Mouse (Mus musculus): ENCODE results near the gene Homer3. TPM values are rescaled to one million over a fixed set of nuclear protein-coding genes. Genes with fewer than 3 reads are reported as not detected.

The Homer3 gene
- total RNA-seq (2023): 6.5 TPM

DNA sequence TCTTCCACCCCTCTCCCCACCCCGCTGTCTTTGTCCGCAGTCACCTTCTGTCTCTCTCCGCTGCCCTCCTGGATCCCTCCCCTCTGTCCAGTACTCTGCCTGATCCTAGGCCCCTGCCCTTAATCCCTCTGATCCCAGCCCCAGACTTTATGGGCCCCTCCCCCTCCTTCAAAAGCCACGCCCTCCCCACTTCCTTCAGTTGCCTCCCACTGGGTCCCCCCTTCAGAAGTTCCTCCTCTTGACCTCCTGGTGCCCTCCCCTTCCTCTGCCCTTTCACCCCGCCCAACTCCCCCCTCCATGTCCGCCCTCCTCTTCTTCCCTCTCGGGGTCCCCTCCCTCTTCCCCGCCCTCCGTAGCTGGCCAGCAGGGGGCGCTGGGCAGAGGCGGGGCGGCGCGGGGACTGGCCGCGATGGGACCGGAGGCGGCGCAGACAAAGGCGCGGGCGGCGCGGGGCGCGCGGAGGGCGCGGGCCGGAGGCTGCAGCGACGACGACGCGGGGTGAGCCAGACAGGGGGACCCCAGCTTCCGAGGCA lies at the start of gene Homer3:
TSS of gene Homer3 (plus strand) at position 225 of the 533 bp plus-strand sequence.

GRCm38 (mm10) chr8:70234080-70234780 lies 48.4 kb upstream of the Homer3 start, which contains the start of the genes Sugp2 and Armc6:
Gene Sugp2 (plus strand): TSS chr8:70234226.
Gene Armc6 (minus strand): TSS chr8:70234466.

GRCm38 (mm10) chr8:70302358-70302890 lies 19.8 kb downstream of the Homer3 start, which contains the start of the genes Ddx49 and Cope:
Gene Ddx49 (minus strand): TSS chr8:70302489.
Gene Cope (plus strand): TSS chr8:70302518.

GRCm38 (mm10) chr8:70315624-70316510 lies 33.2 kb downstream of the Homer3 start, which contains the start of gene Cers1:
Gene Cers1 (plus strand): TSS chr8:70315775.

DNA sequence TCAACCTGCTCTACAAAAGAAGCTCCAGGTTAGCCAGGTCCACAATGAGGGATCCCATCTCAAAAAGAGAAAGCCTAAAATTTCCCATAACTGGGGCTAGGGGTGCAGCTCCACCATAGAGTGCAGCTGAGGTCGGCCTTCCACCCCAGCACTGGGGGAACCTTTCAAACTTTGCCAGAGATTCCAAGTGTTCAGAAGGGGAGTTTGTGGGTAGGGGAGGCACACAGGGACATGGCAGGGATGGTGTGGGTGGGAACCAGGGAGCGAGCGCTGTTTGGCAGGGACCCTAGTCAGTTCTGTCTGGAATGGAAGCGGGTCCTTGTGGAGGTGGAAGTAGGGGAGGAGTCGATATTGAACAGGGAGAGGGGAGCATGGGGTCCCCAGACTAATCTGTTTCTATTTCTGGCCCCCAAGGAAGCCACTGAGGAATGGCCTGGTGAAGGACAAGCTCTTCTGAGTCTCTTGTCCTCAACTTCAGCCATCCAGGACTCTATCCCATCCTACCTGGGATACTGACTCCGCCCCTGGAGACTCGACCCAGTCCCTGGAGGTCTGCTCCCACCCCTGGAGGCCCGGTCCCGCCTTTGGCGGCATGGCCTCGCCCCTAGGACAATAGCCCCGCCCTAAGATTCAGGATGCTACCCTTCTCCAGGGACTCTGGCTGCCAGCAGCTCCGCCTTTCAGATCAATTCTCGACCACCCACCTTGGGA lies 46.7 kb downstream of the Homer3 start, which contains the start of gene Gdf1:
TSS of gene Gdf1 (plus strand) at position 694 of the 711 bp plus-strand sequence.

Other genes with a start within 250 kb of the Homer3 start
- gene Mau2, start 240.1 kb upstream of the Homer3 start, total RNA-seq (2023): 121 TPM
- gene Sugp1, start 240.0 kb upstream of the Homer3 start, total RNA-seq (2023): 50.4 TPM
- gene Tm6sf2, start 209.9 kb upstream of the Homer3 start, total RNA-seq (2023): not detected
- not detected for gene Hapln4, start 199.4 kb upstream of the Homer3 start, total RNA-seq (2023)
- not detected for gene Ncan, start 162.0 kb upstream of the Homer3 start, total RNA-seq (2023)
- gene Nr2c2ap, start 151.5 kb upstream of the Homer3 start, total RNA-seq (2023): 32.8 TPM
- gene Rfxank, start 143.7 kb upstream of the Homer3 start, total RNA-seq (2023): 24.6 TPM
- 55.0 TPM for gene Borcs8, start 143.3 kb upstream of the Homer3 start, total RNA-seq (2023)
- gene Mef2b, start 143.1 kb upstream of the Homer3 start, total RNA-seq (2023): 3.0 TPM
- 41.8 TPM for gene Tmem161a, start 110.5 kb upstream of the Homer3 start, total RNA-seq (2023)
- gene Slc25a42, start 70.5 kb upstream of the Homer3 start, total RNA-seq (2023): 11.4 TPM
- gene Sugp2, start 48.6 kb upstream of the Homer3 start, total RNA-seq (2023): 58.6 TPM
- 11.6 TPM for gene Armc6, start 48.4 kb upstream of the Homer3 start, total RNA-seq (2023)
- 90.0 TPM for gene Ddx49, start 19.7 kb downstream of the Homer3 start, total RNA-seq (2023)
- gene Cope, start 19.7 kb downstream of the Homer3 start, total RNA-seq (2023): 103 TPM
- not detected for gene Cers1, start 32.9 kb downstream of the Homer3 start, total RNA-seq (2023)
- not detected for gene Gdf1, start 47.0 kb downstream of the Homer3 start, total RNA-seq (2023)
- 79.1 TPM for gene Upf1, start 70.5 kb downstream of the Homer3 start, total RNA-seq (2023)
- gene Comp, start 90.7 kb downstream of the Homer3 start, total RNA-seq (2023): 1.2 TPM
- 21.6 TPM for gene Crtc1, start 156.8 kb downstream of the Homer3 start, total RNA-seq (2023)
- gene Klhl26, start 194.1 kb downstream of the Homer3 start, total RNA-seq (2023): 7.7 TPM
- gene Tmem59l, start 204.5 kb downstream of the Homer3 start, total RNA-seq (2023): not detected
- gene Crlf1, start 210.3 kb downstream of the Homer3 start, total RNA-seq (2023): not detected
- gene Rex1bd, start 223.9 kb downstream of the Homer3 start, total RNA-seq (2023): 51.6 TPM
- gene Uba52, start 228.0 kb downstream of the Homer3 start, total RNA-seq (2023): 3,862 TPM
- gene Fkbp8, start 244.9 kb downstream of the Homer3 start, total RNA-seq (2023): 240 TPM
- 61.7 TPM for gene Kxd1, start 245.1 kb downstream of the Homer3 start, total RNA-seq (2023)

Measured in CD8-positive naive resting alpha-beta T cell, adult 57 days (primary cell).